Mouse (Mus musculus) activated CD4-positive, CD25-positive, alpha-beta regulatory T cell, adult 4 months (primary cell): ENCODE measurements at regions not wholly inside any gene's neighbourhood (a gene's known extent, or its start where the extent isn't known, plus 50 kb on each side); places are given as distances from the start of the nearest gene placed in this dataset.

ENCODE experiments used
- ATAC-seq: one replicate; pipeline ENCODE4 v1.8.0; 2017

GRCm38 (mm10) chr1:154086145-154086544 lies 114.8 kb upstream of the Zfp648 start:
- no peak for ATAC-seq

DNA sequence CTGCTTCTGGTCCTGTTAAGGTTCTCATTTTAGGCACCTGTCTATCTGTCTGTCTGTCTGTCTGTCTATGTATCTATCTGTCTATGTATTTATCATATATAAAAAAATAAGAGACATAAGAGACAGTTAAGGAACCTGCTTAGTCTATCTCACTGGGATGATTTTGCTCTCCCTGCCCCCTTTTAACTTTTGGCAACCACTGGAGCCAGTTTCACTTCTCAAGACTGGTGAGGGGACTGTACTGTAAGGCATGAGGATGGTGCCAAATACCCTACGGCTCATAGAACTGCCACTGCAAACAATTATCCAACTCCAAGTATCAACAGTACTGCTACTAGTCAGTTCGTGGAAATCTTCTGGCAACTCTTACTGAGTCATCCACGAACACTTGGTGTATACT lies 111.2 kb upstream of the Zfp648 start:
- ATAC-seq = no peak

DNA sequence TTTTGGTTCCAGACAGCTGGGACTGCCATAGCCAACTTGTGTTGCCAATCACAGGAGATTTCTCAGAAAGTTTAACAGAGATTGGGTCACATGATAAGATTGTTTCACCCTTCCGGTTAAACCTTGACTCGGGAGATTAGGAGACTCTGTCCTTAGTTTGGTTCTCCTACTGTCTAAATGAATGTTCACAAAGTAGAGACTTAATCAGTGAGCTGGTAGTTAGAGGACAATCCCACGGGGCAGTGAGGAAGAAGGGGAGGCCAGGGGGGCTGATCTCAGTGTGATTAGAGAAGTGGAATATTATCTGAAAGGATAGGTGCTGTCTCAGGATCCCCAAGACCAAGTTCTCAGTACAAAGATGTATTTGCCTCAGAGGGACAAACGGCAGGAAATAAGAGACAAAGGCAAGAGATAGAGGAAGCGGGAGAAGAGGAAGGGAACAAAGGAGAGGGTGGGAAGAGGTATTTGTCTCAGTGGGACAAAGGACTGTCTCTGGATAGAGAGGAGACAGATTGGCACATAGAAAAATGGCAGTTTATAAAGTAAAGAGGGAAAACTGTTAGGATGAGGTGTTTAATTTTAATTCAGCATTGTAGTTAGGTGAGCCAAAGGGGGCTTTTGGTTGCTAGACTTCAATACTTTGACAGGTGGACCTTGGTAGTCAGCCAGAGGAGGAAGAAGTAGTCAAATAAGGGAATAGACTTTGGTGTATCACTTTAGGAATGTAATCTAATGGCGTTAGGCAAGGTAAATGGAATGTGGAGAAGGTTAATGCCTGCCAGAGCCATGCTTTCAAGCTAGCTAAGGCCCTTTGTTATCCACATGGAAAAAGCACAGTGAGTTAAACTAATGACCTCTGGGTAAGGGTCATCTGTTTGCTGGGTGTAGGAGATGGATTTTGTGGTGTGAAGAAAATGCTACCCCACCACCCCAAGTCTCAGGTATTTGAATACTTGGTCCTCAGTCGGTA lies 110.2 kb upstream of the Zfp648 start:
- ATAC-seq = no peak

GRCm38 (mm10) chr1:154093549-154093948 lies 107.4 kb upstream of the Zfp648 start:
- ATAC-seq = no peak

DNA sequence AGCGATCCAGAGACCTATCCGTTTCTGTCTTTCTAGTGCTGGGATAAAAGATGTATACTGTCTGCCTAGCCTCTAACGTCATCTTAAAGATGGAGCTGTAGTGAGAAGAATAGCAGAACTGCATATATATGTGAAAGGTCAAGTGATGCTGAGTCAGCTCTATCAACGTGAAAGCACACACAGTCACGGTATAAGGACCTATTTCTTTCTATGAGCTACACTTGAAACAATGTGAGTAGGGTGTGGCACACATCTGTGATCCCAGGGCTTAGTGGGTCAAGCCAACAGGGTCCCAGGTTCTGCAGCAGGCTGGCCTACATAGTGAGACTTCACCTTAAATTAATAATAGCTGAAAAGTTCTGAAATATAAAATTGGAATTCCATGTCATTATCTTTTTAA lies 106.6 kb upstream of the Zfp648 start:
- no peak for ATAC-seq

DNA sequence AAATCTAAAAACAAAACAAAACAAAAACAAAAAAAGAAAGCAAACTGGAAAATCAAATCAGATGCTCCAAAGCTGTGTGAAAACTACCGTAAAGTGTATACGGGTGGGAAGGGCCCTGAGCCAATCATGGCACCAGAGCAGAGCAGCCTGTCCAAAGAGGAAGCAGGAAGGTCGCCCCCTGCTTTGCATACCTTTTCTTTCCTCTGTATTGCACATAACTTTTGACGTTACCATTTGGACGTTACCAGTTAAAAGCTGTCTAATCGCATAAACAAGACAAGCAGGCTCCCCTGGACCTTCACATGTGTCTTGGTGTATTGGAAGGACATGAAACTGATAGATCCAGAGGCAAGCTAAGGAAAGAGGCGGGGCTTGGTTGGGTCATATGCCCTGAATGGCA lies 104.9 kb upstream of the Zfp648 start:
- no peak for ATAC-seq

DNA sequence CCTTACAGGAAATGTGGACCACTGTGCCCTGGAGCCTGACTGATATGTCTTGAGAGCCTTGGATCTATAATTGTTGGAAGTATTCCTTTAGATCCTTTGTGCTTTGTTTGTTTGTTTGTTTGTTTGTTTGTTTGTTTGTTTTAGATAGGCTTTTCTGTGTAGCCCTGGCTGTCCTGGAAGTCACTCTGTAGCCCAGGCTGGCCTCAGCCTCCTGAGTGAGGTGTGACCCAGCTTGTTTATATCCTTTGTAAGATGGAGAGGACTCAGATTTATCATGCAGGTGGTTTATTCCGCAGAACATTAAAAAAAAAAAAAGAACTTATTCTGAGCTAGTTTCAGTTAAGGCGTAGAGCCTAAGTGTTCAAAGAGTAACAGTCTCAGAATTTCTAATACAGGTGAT lies 104.1 kb upstream of the Zfp648 start:
- ATAC-seq = no peak

- no peak for ATAC-seq
Observed at GRCm38 (mm10) chr1:154097656-154098055, 103.3 kb upstream of the Zfp648 start.

- ATAC-seq = no peak
Observed at GRCm38 (mm10) chr1:154100556-154100955, 100.4 kb upstream of the Zfp648 start.

DNA sequence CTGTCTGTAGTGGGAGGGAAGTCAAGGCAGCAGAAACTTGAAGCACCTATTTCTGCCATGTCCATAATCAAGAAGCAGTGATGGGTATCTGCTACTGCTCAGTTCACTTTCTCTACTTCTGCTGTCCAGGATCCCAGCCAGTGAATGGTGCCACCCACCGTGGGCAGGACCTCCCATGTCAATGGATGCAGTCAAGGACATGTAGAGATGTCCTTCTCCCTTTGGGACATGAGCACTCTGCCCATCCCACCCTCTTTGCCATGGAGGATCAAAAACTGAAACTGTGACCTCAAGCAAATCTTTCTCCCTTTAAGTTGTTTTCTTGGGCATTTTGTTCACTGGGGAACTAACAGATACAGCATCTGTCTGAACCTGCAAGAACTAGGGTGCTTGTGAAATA lies 99.6 kb upstream of the Zfp648 start:
- no peak for ATAC-seq

DNA sequence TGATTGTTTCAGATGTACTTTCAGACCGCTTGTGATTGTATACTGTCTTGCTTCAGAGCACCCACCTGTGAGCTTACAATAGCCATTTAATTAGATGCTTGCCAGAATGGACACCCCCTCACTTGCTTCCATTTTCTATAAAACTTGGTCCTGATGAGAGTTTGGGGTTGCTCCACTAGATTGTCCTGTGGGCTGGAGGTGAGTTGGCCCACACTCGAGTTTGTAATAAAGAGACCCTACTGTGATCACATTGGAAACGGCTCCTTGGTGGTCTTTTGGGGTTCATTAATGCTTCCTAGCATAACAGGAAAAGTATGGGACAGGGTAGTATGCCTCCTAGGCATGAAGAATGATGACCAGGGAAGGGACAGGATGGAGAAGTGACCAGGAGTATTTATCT lies 98.8 kb upstream of the Zfp648 start:
- ATAC-seq = no peak

DNA sequence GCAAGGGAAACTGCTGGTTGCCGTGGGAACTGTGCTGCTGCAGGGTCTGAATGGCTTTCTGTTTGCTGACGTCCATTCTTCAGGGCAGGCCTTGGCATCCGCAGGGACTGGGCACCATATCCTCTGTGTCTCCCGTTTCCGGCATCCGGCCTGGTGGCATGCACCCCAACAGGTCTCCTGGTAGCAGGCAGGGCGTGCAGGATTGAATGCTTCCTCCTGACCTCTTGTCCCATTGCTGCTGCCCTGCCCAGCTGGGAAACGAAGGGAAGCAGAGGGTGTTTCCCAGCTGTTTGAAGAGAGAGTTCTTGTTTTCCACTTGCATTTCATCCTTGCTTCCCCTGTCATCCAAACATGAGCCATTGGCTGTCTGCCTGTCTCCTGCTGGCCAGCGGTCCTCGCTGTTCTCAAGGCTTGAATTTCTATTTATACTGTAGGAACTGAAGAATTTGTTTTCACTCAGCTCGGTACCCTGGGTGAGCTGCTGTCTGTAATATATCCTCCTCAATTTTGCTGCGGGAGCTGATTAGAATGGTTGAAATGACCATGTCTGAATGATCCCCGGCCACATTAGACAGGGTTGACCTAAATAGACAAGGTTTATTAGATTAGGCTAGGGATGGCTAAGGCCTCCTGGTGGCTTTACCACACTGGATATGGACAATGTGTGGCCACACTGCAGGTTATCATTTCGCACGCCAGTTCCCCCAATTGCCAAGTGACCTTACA lies 98.0 kb upstream of the Zfp648 start:
- ATAC-seq = no peak

DNA sequence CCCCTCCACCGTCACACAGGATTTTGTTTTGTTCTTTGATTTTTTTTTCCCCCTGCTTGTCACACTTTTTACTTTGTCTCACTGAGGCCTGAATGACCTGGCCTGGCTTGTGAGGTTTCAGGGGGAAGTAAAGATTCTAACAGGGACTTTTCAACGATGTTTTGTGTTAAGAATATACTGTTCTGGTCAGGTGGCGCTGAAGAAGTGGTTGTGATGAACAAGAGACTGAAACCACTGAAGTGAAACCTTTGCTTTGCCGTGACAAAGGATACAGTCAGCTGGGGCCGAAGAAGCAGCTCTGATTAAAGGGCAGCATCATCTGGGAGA lies 97.4 kb upstream of the Zfp648 start:
- no peak for ATAC-seq

GRCm38 (mm10) chr1:154104006-154104600 lies 96.9 kb upstream of the Zfp648 start:
- ATAC-seq = no peak

DNA sequence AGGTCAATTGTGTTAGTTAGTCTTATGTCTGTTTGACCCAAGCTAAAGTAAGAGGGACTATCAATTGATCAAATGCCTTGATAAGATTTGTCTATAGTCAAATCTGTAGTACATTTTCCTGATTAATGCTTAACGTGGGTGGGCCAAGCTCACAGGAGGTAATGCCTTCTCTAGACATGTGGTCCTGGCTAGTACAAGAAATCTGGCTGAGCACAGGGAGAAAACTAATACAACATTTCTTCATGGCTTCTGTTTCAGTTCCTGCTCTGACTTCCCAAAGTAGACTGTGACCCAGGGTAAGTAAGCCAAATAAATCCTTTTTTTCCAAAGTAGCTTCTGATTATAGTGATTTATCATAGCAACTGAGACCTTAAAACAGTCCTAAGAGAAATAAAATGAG lies 96.2 kb upstream of the Zfp648 start:
- no peak for ATAC-seq

DNA sequence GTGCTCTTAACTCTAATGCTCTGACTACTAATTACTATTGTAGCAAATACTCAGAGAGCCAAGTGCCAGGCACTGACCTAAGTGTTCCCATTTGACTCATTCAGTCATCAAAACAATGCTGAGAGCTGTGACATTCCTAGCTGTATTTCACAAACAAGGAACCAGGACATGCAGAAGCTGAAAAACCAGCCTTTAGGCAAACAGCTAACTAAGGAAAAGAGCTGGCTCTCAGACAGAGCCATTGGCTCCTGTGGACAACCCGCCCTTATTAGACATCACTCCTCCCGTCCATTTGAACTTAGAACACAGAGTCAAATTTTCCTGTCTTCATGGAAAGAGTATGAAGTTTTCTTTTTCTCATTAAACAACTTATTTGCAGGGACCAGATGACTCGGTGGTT lies 88.5 kb upstream of the Zfp648 start:
- ATAC-seq = no peak

DNA sequence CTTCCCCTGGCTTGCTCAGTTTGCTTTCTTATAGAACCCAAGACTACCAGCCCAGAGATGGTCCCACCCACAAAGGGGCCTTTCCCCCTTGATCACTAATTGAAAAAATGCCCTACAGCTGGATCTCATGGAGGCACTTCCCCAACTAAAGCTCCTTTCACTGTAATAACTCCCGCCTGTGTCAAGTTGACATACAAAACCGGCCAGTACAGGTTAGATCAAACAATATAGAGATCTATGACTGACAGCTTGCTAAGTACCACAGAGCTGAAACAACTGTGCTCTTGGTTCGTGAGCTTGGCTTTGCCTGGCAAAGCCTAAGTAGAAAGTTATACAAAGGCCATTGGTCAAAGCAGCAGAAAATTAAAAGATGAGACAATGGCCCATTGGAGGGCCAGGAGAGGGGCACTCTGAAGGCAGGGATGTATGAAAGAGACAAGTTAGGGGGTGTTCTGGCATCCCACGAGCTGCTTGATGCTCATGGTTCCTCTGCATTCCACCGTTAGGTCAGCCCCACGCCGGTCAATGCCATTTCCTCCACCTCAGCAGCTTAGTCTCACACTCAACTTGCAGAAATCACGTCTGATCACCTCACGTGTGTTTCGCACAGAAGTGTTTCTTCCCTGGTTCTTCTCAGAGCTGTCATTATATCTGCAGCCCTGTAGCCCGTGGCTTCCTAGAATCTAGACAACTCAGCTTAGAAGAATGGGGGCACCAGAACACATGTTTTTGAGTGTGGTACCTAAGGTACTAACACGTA lies 87.5 kb upstream of the Zfp648 start:
- no peak for ATAC-seq

- ATAC-seq = no peak
Observed at GRCm38 (mm10) chr1:154116188-154116710, 84.7 kb upstream of the Zfp648 start.

- no peak for ATAC-seq
Observed at GRCm38 (mm10) chr1:154117346-154117687, 83.7 kb upstream of the Zfp648 start.

DNA sequence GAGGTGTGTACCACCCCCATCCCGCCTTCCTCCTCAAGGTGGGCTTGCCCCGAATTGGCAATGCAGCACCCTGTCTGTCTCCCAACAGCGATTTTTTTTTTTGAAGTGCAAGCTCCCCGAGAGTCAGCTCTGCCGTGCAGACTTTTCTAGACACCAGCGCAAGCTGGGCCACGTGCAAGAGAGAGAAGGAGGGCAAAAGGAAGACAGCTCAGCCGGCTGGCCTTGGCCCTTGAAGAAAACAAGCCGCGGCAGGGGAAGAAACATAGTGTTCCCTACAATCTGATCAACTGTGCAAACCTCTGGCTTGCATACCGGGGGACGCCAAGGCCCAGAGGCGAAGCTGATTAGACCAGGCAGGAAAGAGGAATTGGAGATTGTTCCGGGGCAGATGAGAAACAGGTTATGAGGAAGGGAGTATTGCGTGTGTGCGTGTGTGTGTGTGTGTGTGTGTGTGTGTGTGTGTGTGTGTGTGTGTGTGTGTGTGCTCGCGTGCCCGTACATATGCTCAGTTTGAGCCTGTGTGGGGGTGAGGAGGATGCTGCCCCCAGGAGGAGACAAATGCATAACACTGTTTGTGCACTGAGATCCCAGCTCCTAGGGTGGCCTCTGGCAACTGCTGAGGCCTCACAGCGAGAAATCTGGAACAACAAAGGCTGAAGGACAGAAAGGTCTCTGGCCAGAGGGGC lies 83.2 kb upstream of the Zfp648 start:
- ATAC-seq = peak; percentile 13

DNA sequence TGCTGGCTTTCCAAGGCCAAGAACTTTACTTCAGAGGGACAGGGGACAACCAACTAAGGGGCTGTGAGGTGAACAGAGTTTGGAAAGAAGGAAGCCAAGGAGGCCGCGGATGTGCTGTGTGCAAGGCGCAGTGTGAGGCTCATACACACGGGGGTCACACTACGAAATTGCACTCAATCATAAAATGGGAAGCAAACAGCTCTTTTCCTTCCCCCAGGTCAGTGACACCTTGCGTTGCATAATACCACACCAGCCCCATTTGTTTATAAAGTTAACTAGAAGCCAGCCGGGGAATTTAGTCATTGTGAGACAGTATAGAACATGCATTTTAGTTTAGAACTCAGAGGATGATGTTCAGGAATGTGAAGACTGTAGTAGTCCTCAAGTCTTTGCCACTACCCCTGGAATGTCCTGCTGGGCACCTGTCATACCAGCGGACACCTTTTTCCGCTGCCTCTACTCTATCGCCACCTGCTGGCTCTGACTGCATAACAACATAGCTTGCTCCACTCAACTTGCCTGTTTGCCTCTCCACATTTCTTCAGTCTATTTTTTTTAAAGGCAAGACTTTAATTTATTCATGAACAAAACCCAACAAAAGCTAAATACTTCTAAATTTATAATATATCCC lies 82.5 kb upstream of the Zfp648 start:
- ATAC-seq = peak; percentile 78

- no peak for ATAC-seq
Observed at GRCm38 (mm10) chr1:154119611-154120010, 81.4 kb upstream of the Zfp648 start.
